In the genomic region with DNA sequence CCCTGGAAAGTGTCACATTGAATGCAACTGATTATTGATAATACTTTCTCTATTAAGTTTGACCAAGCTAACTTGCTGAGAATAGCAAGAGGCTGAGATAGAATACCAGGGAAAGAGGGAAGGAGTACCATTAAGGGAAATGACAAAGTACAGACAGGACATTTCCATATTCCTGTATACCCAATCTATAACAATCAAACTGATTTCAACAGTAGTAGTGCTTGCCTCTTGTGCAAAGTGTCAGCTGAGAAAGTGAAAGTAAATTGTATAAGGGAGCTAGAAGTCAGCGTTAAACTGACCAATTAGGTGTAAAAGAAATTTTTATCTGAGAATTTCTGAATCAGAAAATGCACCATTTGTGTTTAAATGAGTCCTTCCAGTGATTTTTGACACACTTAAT, we compare ENCODE assay signal across 15 mouse cellular contexts. TPM values are rescaled to one million over a fixed set of nuclear protein-coding genes. Genes with fewer than 3 reads are reported as not detected.
DNase-seq lines count a peak whose midpoint lies in the region; ATAC-seq and TF ChIP-seq lines count a peak whose summit lies in the region.
"Had no signal": no experiment of that assay in that cellular context is flagged by ENCODE, and none has a peak within 500 bp of the region (broad histone marks: within the 10 kb centered on the region; RNA-seq: fewer than 3 reads in every experiment).

No protein-coding gene starts in this region.

- DNase-seq in CD4-positive, CD25-positive, alpha-beta regulatory T cell, adult 2 months (ENCODE audit: low read depth, low spot score) = peak; percentile 37
- peak; percentile 58 for DNase-seq in liver, adult 2 months (ENCODE audit: extremely low read depth, low read depth, low spot score)
- DNase-seq in liver = no peak
- peak; percentile 44 for DNase-seq in naive thymus-derived CD4-positive, alpha-beta T cell, adult 2 months (ENCODE audit: low read depth)
- no peak for DNase-seq in thymus, postnatal 10 days (ENCODE audit: low spot score in 2 of 2)
- no peak for DNase-seq in urinary bladder, adult 2 months (ENCODE audit: low spot score)
- DNase-seq: adrenal gland, adult 8-10 months; forebrain, postnatal 0 days; gastrocnemius, postnatal 36 days; kidney, postnatal 14 days; right cerebral cortex, postnatal 4 days had no signal

- 2% methylated on average over 1 of the region's 1 CpGs for WGBS in liver, adult 2 months

- TF ChIP-seq CTCF in liver, adult 2 months (IDR thresholded peaks at IDR 0.05; ENCODE audit: low read depth, low read length) = no peak

- H3K4me1 ChIP-seq in liver, adult 2 months (ENCODE audit: control insufficient read depth, insufficient read depth, low read length) = peaks cover 3% of the 10 kb centered on the region; the same call in 1 of the 2 replicates

- peak overlapping the region; percentile 41; the same call in 1 of the 2 replicates for H3K4me3 ChIP-seq in liver, adult 2 months (ENCODE audit: insufficient read depth, low read depth, low read length)

- peaks cover 8% of the 10 kb centered on the region; the same call in 1 of the 2 replicates for H3K79me2 ChIP-seq in liver, adult 2 months (ENCODE audit: control insufficient read depth, insufficient read depth, low read length)

- no peak overlapping the region for H3K9ac ChIP-seq in liver, adult 2 months (ENCODE audit: low read depth, low read length)
- H3K9ac ChIP-seq: limb, embryonic 15.5 days had no signal

- H3K27ac ChIP-seq in liver, adult 2 months (replicated peaks; ENCODE audit: insufficient read depth, low read depth, low read length) = no peak overlapping the region
- H3K27ac ChIP-seq: limb, embryonic 15.5 days had no signal

- no peak for ATAC-seq in CD4-positive, CD25-positive, alpha-beta regulatory T cell, adult 4 months
- ATAC-seq in inflammation-experienced regulatory T-cells, adult 6 months = peak; percentile 12
- ATAC-seq: forebrain, postnatal 0 days; hindbrain, embryonic 16.5 days had no signal

- no peaks in the 10 kb centered on the region for H3K27me3 ChIP-seq in liver, adult 2 months (ENCODE audit: control insufficient read depth, insufficient read depth, low read length)
- H3K27me3 ChIP-seq: limb, embryonic 15.5 days had no signal

- no peaks in the 10 kb centered on the region for H3K36me3 ChIP-seq in liver, adult 2 months (ENCODE audit: control insufficient read depth, insufficient read depth, low read length)
- H3K36me3 ChIP-seq: limb, embryonic 15.5 days had no signal

- TF ChIP-seq POLR2A in liver, adult 2 months (IDR thresholded peaks at IDR 0.05; ENCODE audit: extremely low read depth, insufficient read depth, low read length) = no peak

RNA-seq across cellular contexts. Expression of a gene that starts 1.7 kb away (rescaled TPM):
- polyA plus RNA-seq in CD4-positive, CD25-positive, alpha-beta regulatory T cell, adult 4 months (2017; shearing (Covaris generic)) = 100 to 1,000 TPM in 1 of 2 experiments, 10 to 100 TPM in 1; 85.8 to 136 TPM
- total RNA-seq in liver, adult 2 months (2014; rRNA removed) = 25.4 and 26.5 TPM in 2 replicates
- polyA plus RNA-seq in liver, adult 2 months (2012; rRNA removed) = 2.2 and 3.0 TPM in 2 replicates
- 100 to 1,000 TPM; 112 to 151 (median 145) TPM for polyA plus RNA-seq in inflammation-experienced regulatory T-cells, adult 6 months (2017; shearing (Covaris generic))
- 33.1 and 36.3 TPM in 2 replicates for polyA plus RNA-seq in urinary bladder, adult 2 months (2012; rRNA removed)

Comparison
In these comparisons a context has a peak if more than half of its experiments do, and no peak if none do; other contexts are left out.
1. DNase-seq: peak in CD4-positive, CD25-positive, alpha-beta regulatory T cell, adult 2 months (single experiment), liver, adult 2 months (single experiment) and naive thymus-derived CD4-positive, alpha-beta T cell, adult 2 months (single experiment); none in liver (single experiment), thymus, postnatal 10 days (0 of 2) and urinary bladder, adult 2 months (single experiment).